Mouse (Mus musculus): ENCODE data around the gene Slc6a18.

DNA sequence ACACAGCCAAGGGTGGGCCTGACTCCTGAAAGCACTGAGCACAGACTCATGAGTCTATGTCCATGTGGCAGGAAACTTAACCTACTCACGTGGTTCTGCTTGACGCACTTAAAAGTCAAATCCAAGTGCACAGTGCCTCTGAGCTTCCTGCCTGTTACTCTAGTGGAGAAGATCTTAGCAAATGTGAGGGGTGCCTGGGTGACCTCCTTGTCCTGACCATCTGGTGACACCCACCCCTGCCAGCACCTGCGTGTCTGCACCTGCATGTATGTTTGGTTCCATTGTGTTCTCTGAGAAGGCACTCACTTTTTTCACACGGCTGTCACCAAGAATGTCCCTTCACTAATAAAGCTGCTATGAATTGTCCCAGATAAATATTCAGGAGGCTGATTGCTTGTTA is 36.5 kb downstream of the Slc6a18 start:
- TF ChIP-seq CTCF (IDR thresholded peaks at IDR 0.05 in 2 of 3, conservative IDR thresholded peaks at IDR 0.05 in 1 of 3; ENCODE audit: control insufficient read depth in 1 of 3, insufficient read depth in 1 of 3, low read depth in 2 of 3, low read length in 3 of 3, poor library complexity in 1 of 3, severe bottlenecking in 1 of 3) (no peak), MAX (IDR thresholded peaks at IDR 0.05; ENCODE audit: low read length) (no peak), ZNF384 (IDR thresholded peaks at IDR 0.05; ENCODE audit: low read depth, low read length) (no peak), KAT2A (conservative IDR thresholded peaks at IDR 0.05; ENCODE audit: low read depth, low read length) (no peak), ELF1 (IDR thresholded peaks at IDR 0.05; ENCODE audit: low read depth, low read length) (no peak), RAD21 (IDR thresholded peaks at IDR 0.05; ENCODE audit: low read depth, low read length) (no peak), POLR2A (IDR thresholded peaks at IDR 0.05; ENCODE audit: control insufficient read depth in 1 of 2, insufficient read depth in 1 of 2, low read depth in 1 of 2, low read length in 2 of 2, poor library complexity in 1 of 2) (no peak), E2F4 (IDR thresholded peaks at IDR 0.05; ENCODE audit: borderline replicate concordance, low read depth, low read length) (no peak), ZMIZ1 (IDR thresholded peaks at IDR 0.05; ENCODE audit: low read depth, low read length) (no peak), TBP (IDR thresholded peaks at IDR 0.05; ENCODE audit: low read depth, low read length) (no peak)

All from MEL (cell line).